In the genomic region with DNA sequence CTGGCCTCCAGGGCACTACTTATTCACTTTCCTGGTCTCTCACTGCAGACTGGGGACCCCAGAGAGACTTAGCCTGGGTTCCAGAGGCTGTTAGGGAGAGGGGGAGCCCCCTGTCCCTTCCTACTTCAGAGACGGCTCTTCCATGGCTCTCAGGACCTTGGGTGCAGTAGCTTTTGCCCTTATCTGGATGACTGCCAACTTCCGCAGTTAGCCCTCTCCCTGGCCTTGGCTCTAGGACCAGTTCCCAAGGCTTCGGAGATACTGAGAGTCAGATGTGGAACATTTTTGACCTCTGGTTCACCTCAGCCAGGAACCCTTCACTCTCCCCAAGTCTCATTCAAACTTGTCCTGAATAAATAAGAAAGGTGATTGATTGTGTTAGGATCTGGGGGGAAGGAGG, we compare ENCODE assay signal across 13 mouse cellular contexts. TPM values are rescaled to one million over a fixed set of nuclear protein-coding genes. Genes with fewer than 3 reads are reported as not detected.
A peak's percentile ranks its signal among the peaks of the same experiment; 100 is the strongest.
DNase-seq lines count a peak whose midpoint lies in the region; ATAC-seq and TF ChIP-seq lines count a peak whose summit lies in the region.
"Had no signal": no experiment of that assay in that cellular context is flagged by ENCODE, and none has a peak within 500 bp of the region (broad histone marks: within the 10 kb centered on the region; RNA-seq: fewer than 3 reads in every experiment).

No protein-coding gene starts in this region.

- H3K27me3 ChIP-seq in lung, embryonic 14.5 days (ENCODE audit: insufficient read depth, low read length) = no peaks in the 10 kb centered on the region
- peaks cover 3% of the 10 kb centered on the region; the same call in 1 of the 2 replicates for H3K27me3 ChIP-seq in heart, embryonic 15.5 days
- no peaks in the 10 kb centered on the region for H3K27me3 ChIP-seq in kidney, embryonic 16.5 days (ENCODE audit: insufficient read depth, low read length)

- no peak for TF ChIP-seq CTCF in lung, embryonic 14.5 days (IDR thresholded peaks at IDR 0.05; ENCODE audit: low read depth)

- intact Hi-C loops in left cerebral cortex, postnatal 25 days (cut with DNase I) = no loop called here

- H3K4me1 ChIP-seq in lung, embryonic 14.5 days (ENCODE audit: insufficient read depth) = no peaks in the 10 kb centered on the region
- H3K4me1 ChIP-seq in heart, embryonic 15.5 days (replicated peaks) = peaks cover 27% of the 10 kb centered on the region
- peaks cover 40% of the 10 kb centered on the region for H3K4me1 ChIP-seq in kidney, embryonic 16.5 days (ENCODE audit: insufficient read depth, low read length)

- H3K27ac ChIP-seq in lung, embryonic 14.5 days (ENCODE audit: low read depth) = no peak overlapping the region
- peak overlapping the region; percentile 69 for H3K27ac ChIP-seq in heart, embryonic 15.5 days
- H3K27ac ChIP-seq in kidney, embryonic 16.5 days (ENCODE audit: low read length) = peak overlapping the region; percentile 96
- H3K27ac ChIP-seq: hindbrain, postnatal 0 days had no signal

- WGBS in lung, embryonic 14.5 days = 23% methylated on average over 3 of the region's 3 CpGs
- 13% methylated on average over 3 of the region's 3 CpGs for WGBS in heart, embryonic 15.5 days
- WGBS in kidney, embryonic 16.5 days = 48% methylated on average over 3 of the region's 3 CpGs

- H3K36me3 ChIP-seq in lung, embryonic 14.5 days (ENCODE audit: insufficient read depth) = no peaks in the 10 kb centered on the region
- H3K36me3 ChIP-seq in heart, embryonic 15.5 days = no peaks in the 10 kb centered on the region
- H3K36me3 ChIP-seq in kidney, embryonic 16.5 days (ENCODE audit: insufficient read depth, low read length) = no peaks in the 10 kb centered on the region

- ATAC-seq in lung, embryonic 14.5 days (ENCODE audit: insufficient read depth) = no peak
- peak; percentile 41; the same call in 1 of the 2 replicates for ATAC-seq in heart, embryonic 15.5 days (replicated peaks; ENCODE audit: insufficient number of reproducible peaks, insufficient read depth, low FRiP score, low read depth)
- no peak for ATAC-seq in kidney, embryonic 16.5 days (ENCODE audit: low FRiP score, low TSS enrichment)
- ATAC-seq in cerebellum, adult (ENCODE audit: insufficient number of reproducible peaks, low FRiP score, low TSS enrichment) = no peak
- ATAC-seq: CD4-positive, CD25-positive, alpha-beta regulatory T cell, adult 4 months; hindbrain, postnatal 0 days had no signal

- H3K4me3 ChIP-seq in lung, embryonic 14.5 days (ENCODE audit: low read depth, low read length) = no peak overlapping the region
- no peak overlapping the region for H3K4me3 ChIP-seq in heart, embryonic 15.5 days
- H3K4me3 ChIP-seq in kidney, embryonic 16.5 days (ENCODE audit: low read length) = no peak overlapping the region

- H3K4me2 ChIP-seq in lung, embryonic 14.5 days = no peak overlapping the region
- H3K4me2 ChIP-seq in heart, embryonic 15.5 days = no peak overlapping the region
- H3K4me2 ChIP-seq in kidney, embryonic 16.5 days (replicated peaks; ENCODE audit: low read depth, low read length) = no peak overlapping the region

- H3K9me3 ChIP-seq in lung, embryonic 14.5 days (ENCODE audit: low read depth, low read length) = no peaks in the 10 kb centered on the region
- H3K9me3 ChIP-seq in heart, embryonic 15.5 days (replicated peaks) = no peaks in the 10 kb centered on the region
- no peaks in the 10 kb centered on the region for H3K9me3 ChIP-seq in kidney, embryonic 16.5 days (ENCODE audit: low read length)

- DNase-seq in lung, embryonic 14.5 days = peak; percentile 31
- DNase-seq in lung, postnatal 10 days = no peak
- DNase-seq in testis, postnatal 10 days (ENCODE audit: low spot score) = peak; percentile 64
- no peak for DNase-seq in left cerebral cortex, postnatal 25 days (ENCODE audit: low spot score in 2 of 2)
- no peak for DNase-seq in urinary bladder, postnatal 25 days (ENCODE audit: low spot score)
- DNase-seq: gastrocnemius, postnatal 25 days; layer of hippocampus, postnatal 36 days had no signal

- 0 out of 2 replicates have a peak overlapping the region, but pooled peaks have one; percentile 4 for H3K9ac ChIP-seq in lung, embryonic 14.5 days
- peak overlapping the region; percentile 26; the same call in 1 of the 2 replicates for H3K9ac ChIP-seq in heart, embryonic 15.5 days
- peak overlapping the region; percentile 40 for H3K9ac ChIP-seq in kidney, embryonic 16.5 days (replicated peaks; ENCODE audit: low read length)

RNA-seq across cellular contexts. Expression of a gene that starts 6.6 kb away (rescaled TPM):
- polyA plus RNA-seq in lung, embryonic 14.5 days (2014; fragmentation: Nextera tagmentation; extraction: Ambion mirVana) = not detected in 2 replicates
- polyA plus RNA-seq in heart, embryonic 15.5 days (2015; fragmentation: Nextera tagmentation; extraction: Ambion mirVana) = 0.06 TPM in 1 of 2 replicates, not detected in the other
- polyA plus RNA-seq in kidney, embryonic 16.5 days (2015; fragmentation: Nextera tagmentation; extraction: Ambion mirVana) = 0.12 and 0.35 TPM in 2 replicates
- total RNA-seq in left cerebral cortex, postnatal 25 days (2021) = not detected
- total RNA-seq: gastrocnemius, postnatal 25 days; hindbrain, postnatal 0 days; layer of hippocampus, postnatal 36 days; monocyte, adult 5-6 weeks had no signal
- polyA plus RNA-seq: CD4-positive, CD25-positive, alpha-beta regulatory T cell, adult 4 months had no signal

RNA-seq across cellular contexts. Expression of a gene that starts 15.4 kb away (rescaled TPM):
- 0.28 and 0.64 TPM in 2 replicates for polyA plus RNA-seq in lung, embryonic 14.5 days (2014; fragmentation: Nextera tagmentation; extraction: Ambion mirVana)
- polyA plus RNA-seq in heart, embryonic 15.5 days (2015; fragmentation: Nextera tagmentation; extraction: Ambion mirVana) = 0.57 and 5.0 TPM in 2 replicates
- 28.4 and 31.5 TPM in 2 replicates for polyA plus RNA-seq in kidney, embryonic 16.5 days (2015; fragmentation: Nextera tagmentation; extraction: Ambion mirVana)
- total RNA-seq in left cerebral cortex, postnatal 25 days (2021) = not detected
- total RNA-seq: gastrocnemius, postnatal 25 days; layer of hippocampus, postnatal 36 days; monocyte, adult 5-6 weeks had no signal

RNA-seq across cellular contexts. Expression of a gene that starts 27.0 kb away (rescaled TPM):
- 21.6 and 22.2 TPM in 2 replicates for polyA plus RNA-seq in lung, embryonic 14.5 days (2014; fragmentation: Nextera tagmentation; extraction: Ambion mirVana)
- 11.5 and 14.7 TPM in 2 replicates for polyA plus RNA-seq in heart, embryonic 15.5 days (2015; fragmentation: Nextera tagmentation; extraction: Ambion mirVana)
- 4.7 and 4.8 TPM in 2 replicates for polyA plus RNA-seq in kidney, embryonic 16.5 days (2015; fragmentation: Nextera tagmentation; extraction: Ambion mirVana)
- 10 to 100 TPM; 70.9 to 72.5 TPM for total RNA-seq in left cerebral cortex, postnatal 25 days (2021)

RNA-seq across cellular contexts. Expression of a gene that starts 27.1 kb away (rescaled TPM):
- 817 and 850 TPM in 2 replicates for polyA plus RNA-seq in lung, embryonic 14.5 days (2014; fragmentation: Nextera tagmentation; extraction: Ambion mirVana)
- polyA plus RNA-seq in heart, embryonic 15.5 days (2015; fragmentation: Nextera tagmentation; extraction: Ambion mirVana) = 1,570 and 2,168 TPM in 2 replicates
- 942 and 981 TPM in 2 replicates for polyA plus RNA-seq in kidney, embryonic 16.5 days (2015; fragmentation: Nextera tagmentation; extraction: Ambion mirVana)
- total RNA-seq in left cerebral cortex, postnatal 25 days (2021) = 100 to 1,000 TPM; 447 to 455 TPM

RNA-seq across cellular contexts. Expression of a gene that starts 28.6 kb away (rescaled TPM):
- polyA plus RNA-seq in lung, embryonic 14.5 days (2014; fragmentation: Nextera tagmentation; extraction: Ambion mirVana) = 5.7 and 8.0 TPM in 2 replicates
- polyA plus RNA-seq in heart, embryonic 15.5 days (2015; fragmentation: Nextera tagmentation; extraction: Ambion mirVana) = 4.6 and 6.2 TPM in 2 replicates
- 9.0 and 10.5 TPM in 2 replicates for polyA plus RNA-seq in kidney, embryonic 16.5 days (2015; fragmentation: Nextera tagmentation; extraction: Ambion mirVana)
- 10 to 100 TPM; 12.5 to 12.8 TPM for total RNA-seq in left cerebral cortex, postnatal 25 days (2021)

Comparison
In these comparisons a context has a peak if more than half of its experiments do, and no peak if none do; other contexts are left out.
1. DNase-seq: peak in lung, embryonic 14.5 days (single experiment) and testis, postnatal 10 days (single experiment); none in lung, postnatal 10 days (single experiment), left cerebral cortex, postnatal 25 days (0 of 2) and urinary bladder, postnatal 25 days (single experiment).
2. Peak in every context shown above with its lines, with median percentiles within 50 percentile points of each other: H3K9ac ChIP-seq.